Mouse (Mus musculus): ENCODE measurements at regions not wholly inside any gene's neighbourhood (a gene's known extent, or its start where the extent isn't known, plus 50 kb on each side); places are given as distances from the start of the nearest gene placed in this dataset.

- no peak for DNase-seq (ENCODE audit: low spot score in 2 of 2)
Measured at GRCm38 (mm10) chr2:19714025-19714424, 56.5 kb downstream of the Otud1 start.

- DNase-seq (ENCODE audit: low spot score in 2 of 2): peak; percentile 71 to 77
Measured at GRCm38 (mm10) chr2:19715564-19716238, 58.1 kb downstream of the Otud1 start.

- DNase-seq (ENCODE audit: low spot score in 2 of 2): no peak
Measured at GRCm38 (mm10) chr2:19716388-19716787, 58.8 kb downstream of the Otud1 start.

GRCm38 (mm10) chr2:19726085-19726484 lies 68.5 kb downstream of the Otud1 start:
- DNase-seq (ENCODE audit: low spot score in 2 of 2): no peak

GRCm38 (mm10) chr2:19726904-19727303 lies 69.4 kb downstream of the Otud1 start:
- peak; percentile 33 to 57 for DNase-seq (ENCODE audit: low spot score in 2 of 2)

DNA sequence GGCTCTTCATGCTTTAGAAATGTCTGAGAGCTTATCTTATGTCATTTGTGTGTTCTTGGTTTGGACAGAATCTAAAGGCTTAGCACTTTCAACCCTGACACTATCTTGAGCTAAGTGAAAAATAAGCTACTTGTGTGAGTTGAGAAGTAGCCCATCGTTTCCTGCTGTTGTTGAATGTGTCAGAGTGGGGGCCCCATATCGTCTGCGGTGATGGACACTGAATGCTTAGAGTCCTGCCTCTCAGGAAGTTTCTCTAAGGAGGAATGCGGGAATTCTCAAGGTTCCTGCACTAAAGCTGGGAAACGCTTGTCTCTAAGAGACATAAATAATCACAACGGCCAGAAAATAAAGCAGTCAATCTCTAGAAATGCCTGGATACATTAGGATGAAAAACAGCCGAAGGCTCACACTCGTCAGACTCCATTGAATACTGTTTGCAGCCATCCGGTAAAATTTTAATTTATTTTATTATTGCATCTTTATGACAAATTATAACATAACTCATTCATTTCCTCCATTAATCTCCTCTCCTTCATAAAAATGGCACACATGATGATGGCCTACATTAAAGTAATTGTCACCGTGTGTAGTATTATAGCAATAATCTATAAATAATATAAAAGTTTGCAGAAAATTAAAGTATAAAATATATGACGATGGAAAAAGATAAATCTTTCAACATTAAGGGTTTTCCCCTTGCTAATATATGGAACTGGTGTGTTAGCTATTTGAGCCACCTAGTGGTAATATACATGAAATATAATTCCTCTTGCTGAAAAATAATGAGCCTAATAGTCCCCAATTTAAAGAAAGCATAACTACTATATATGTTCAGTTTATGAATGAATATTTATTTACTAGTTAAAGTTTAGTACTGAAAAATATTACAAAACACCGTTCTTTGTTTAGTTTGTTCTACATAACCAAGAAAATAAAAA lies 75.6 kb downstream of the Otud1 start:
- no peak for DNase-seq (ENCODE audit: low spot score in 2 of 2)

- no peak for DNase-seq (ENCODE audit: low spot score in 2 of 2)
Measured at GRCm38 (mm10) chr2:19734164-19734870, 76.8 kb downstream of the Otud1 start.

- DNase-seq (ENCODE audit: low spot score in 2 of 2): no peak
Measured at GRCm38 (mm10) chr2:19741508-19741907, 84.0 kb downstream of the Otud1 start.

GRCm38 (mm10) chr2:19743467-19743866 lies 85.9 kb downstream of the Otud1 start:
- DNase-seq (ENCODE audit: low spot score in 2 of 2): no peak

DNA sequence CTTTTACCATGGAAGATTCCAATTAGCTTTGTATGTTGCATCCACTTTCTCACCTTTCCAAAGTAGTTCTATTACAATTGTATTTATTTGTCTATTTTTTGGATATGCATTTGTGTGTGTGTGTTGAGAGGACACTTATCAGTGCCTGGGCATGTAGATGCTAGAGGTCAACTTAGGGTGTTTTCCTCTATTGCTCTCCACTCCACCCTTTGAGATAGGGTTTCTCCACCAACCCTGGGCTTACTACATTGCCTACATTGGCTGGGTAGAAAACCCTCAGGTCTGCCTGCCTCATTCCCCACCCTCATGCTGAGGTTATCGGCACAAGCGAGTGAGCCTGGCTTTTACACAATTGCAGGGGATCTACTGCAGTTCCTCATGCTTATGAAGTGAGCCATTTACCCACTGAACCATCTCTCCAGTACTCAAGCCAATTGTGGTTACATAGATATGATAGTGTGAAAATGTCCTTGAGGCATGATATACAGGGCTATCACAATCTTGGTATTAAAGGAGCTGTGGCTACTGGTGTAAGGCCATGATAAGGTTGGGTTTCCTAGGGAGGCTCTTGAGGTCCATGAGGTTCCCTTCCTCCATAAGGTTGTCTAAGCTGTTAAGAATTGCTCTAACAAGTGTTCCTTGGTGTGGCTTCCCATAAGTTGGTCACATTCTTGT lies 87.6 kb downstream of the Otud1 start:
- DNase-seq (ENCODE audit: low spot score in 2 of 2): no peak

DNA sequence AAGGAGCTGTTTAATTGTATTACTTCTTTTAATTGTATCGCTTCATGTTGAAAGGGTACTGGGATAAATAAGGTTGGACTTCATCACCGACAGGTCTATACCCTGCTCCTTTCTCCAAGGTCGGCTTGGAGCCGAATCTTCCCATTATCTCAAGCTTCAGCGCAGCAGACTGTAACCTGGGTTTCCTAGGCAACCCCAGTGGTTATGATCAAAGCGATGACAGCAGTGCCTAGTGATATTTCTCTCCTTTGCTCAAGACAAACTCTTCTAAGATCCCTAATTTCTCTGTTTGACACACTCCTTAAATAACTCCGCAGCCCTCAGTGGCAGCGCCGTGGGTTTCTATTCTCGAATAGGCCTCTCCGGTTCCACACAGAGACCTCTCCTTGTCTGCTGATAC lies 95.2 kb downstream of the Otud1 start:
- DNase-seq (ENCODE audit: low spot score in 2 of 2): no peak

DNA sequence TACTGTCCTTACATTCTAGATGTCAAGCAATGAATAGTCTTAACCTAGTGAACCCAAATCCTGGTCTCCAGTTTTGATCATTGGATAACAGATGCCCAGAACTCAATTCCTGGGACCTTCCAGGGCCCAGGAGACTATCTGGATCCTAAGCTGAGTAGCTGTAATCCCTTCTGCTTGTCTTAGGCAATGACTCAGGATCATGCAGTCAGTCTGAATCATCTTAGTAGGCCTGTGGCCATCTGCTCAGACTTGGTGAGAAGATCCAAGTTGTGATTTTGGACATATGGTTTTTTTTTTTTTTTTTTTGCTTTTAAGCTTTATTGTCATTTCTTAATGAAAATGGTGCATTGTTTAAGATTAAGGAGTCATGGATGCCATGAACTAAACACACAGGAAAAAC lies 95.9 kb downstream of the Otud1 start:
- DNase-seq (ENCODE audit: low spot score in 2 of 2): peak; percentile 25 to 47

GRCm38 (mm10) chr2:19757910-19758309 lies 100.4 kb downstream of the Otud1 start:
- DNase-seq (ENCODE audit: low spot score in 2 of 2): no peak

DNA sequence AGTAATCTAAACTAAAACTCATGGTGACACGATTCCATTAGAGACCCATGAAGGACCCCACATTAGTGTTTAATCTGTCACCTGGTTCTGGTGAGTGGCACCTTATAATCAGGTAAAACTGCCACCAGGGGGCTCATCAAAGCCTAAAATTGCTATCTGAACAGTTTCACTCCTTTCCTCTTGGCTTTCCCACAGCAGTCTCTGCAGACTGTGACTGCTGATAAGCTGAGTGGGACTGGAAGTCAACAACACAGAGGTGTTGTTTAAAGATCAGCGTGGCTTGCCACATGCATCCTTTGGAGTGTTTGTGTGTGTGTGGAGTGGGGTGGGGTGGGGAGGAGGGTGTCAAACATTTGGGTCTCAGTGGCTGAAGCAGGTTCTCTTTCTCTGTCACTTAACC lies 101.6 kb downstream of the Otud1 start:
- peak; percentile 35 to 43 for DNase-seq (ENCODE audit: low spot score in 2 of 2)

GRCm38 (mm10) chr2:19759577-19759976 lies 102.0 kb downstream of the Otud1 start:
- peak; percentile 12 to 21 for DNase-seq (ENCODE audit: low spot score in 2 of 2)

DNA sequence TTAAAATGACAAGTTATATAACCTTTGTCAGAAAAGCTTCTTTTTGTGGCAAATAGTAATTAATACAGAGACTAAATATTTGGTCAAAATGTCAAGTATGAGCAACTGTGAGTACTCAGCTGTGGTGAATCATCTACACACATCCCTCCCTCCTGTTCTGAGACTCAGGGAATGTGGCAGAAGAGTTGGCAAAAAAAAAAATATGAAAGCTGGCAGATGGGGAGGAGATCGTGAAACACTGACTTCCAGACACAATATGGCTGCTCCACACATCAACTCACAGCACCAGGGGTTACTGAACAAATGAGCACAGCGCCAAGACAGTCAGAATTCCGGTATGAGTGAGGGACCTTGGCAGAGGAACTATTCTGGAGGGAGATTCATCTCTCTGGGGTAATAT lies 105.4 kb downstream of the Otud1 start:
- peak in 1 of 2 experiments; percentile 12 for DNase-seq (ENCODE audit: low spot score in 2 of 2)

DNA sequence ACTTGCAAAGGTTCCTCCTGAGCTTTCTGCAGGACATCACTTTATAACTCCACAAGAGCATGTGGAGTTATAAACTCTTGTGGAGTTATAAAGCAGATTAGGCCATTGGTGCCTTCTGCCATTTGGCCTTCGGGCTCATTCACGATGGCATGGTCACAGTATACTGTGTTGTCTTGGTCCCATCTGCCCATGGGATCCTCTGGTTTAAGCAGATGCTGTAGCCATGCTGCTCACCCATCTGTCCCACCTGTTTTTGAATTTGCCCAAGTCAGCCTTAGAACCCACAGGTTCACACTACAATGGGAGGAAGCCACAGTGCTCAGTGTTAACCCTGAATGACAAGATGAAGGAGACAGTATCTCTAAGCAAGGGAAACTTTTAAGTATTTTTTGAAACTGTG lies 124.7 kb upstream of the Etl4 start:
- DNase-seq (ENCODE audit: low spot score in 2 of 2): no peak

GRCm38 (mm10) chr2:19785663-19786260 lies 123.8 kb upstream of the Etl4 start:
- no peak for DNase-seq (ENCODE audit: low spot score in 2 of 2)

- DNase-seq (ENCODE audit: low spot score in 2 of 2): no peak
Measured at GRCm38 (mm10) chr2:19792177-19792576, 117.4 kb upstream of the Etl4 start.

- DNase-seq (ENCODE audit: low spot score in 2 of 2): peak in 1 of 2 experiments; percentile 2
Measured at GRCm38 (mm10) chr2:19796790-19797189, 112.8 kb upstream of the Etl4 start.
